Mouse (Mus musculus) hindbrain, embryonic 14.5 days (tissue): ENCODE data around the gene Arhgap33. TPM values are rescaled to one million over a fixed set of nuclear protein-coding genes. Genes with fewer than 3 reads are reported as not detected.
A peak's percentile ranks its signal among the peaks of the same experiment; 100 is the strongest.
"Not testable (repeated sequence)": the region's sequence is repeated elsewhere in the genome, so short reads cannot be mapped to it uniquely, and the experiment has no call there.

Experiments
- ATAC-seq: fragments of 200-750 bp; cut with Nextera tagmentation; 2 replicates; pipeline ENCODE4 v1.8.0; 2017; ENCODE audit warnings: moderate number of reproducible peaks, mild to moderate bottlenecking, moderate TSS enrichment, moderate library complexity; ENCODE audit not compliant: low FRiP score
- DNase-seq: peaks from one replicate; pipeline ENCODE4 v3.0.0-alpha.2; 2015; ENCODE audit warnings: low spot score
- H3K27ac ChIP-seq: fragments of 300-500 bp; sonication (generic); 2 replicates; pipeline ENCODE4 v1.5.1; 2014; ENCODE audit warnings: mild to moderate bottlenecking, moderate library complexity
- H3K27me3 ChIP-seq: fragments of 300-500 bp; sonication (generic); 2 replicates; pipeline ENCODE4 v1.6.1; 2014; ENCODE audit warnings: mild to moderate bottlenecking, low read length, mixed read lengths; ENCODE audit not compliant: control insufficient read depth, insufficient read depth
- H3K36me3 ChIP-seq: fragments of 300-500 bp; sonication (generic); replicated peaks from 2 replicates; pipeline ENCODE4 v1.6.1; 2014; ENCODE audit not compliant: control insufficient read depth, insufficient read depth
- H3K4me1 ChIP-seq: fragments of 300-500 bp; sonication (generic); replicated peaks from 2 replicates; pipeline ENCODE4 v1.6.1; 2014; ENCODE audit warnings: antibody characterized with exemption, low read length, mixed read lengths; ENCODE audit not compliant: control insufficient read depth, insufficient read depth
- H3K4me2 ChIP-seq: fragments of 300-500 bp; sonication (generic); replicated peaks from 2 replicates; pipeline ENCODE4 v1.6.1; 2014; ENCODE audit warnings: mild to moderate bottlenecking, moderate library complexity
- H3K4me3 ChIP-seq: fragments of 300-500 bp; sonication (generic); replicated peaks from 2 replicates; pipeline ENCODE4 v1.5.1; 2014; ENCODE audit warnings: mild to moderate bottlenecking, low read length
- H3K9ac ChIP-seq: fragments of 300-500 bp; sonication (generic); 2 replicates; pipeline ENCODE4 v1.6.1; 2014
- H3K9me3 ChIP-seq: fragments of 300-500 bp; sonication (generic); 2 replicates; pipeline ENCODE4 v1.6.1; 2016; ENCODE audit warnings: low read length; ENCODE audit not compliant: control insufficient read depth
- WGBS: fragments of 180-500 bp; shearing (Covaris S2); extraction: QIAGEN DNeasy Blood & Tissue Kit; methylation state at CpG from one replicate; pipeline ENCODE4 v1.1.7; 2014; 5-methylcytosine and 5-hydroxymethylcytosine counted together
- polyA plus RNA-seq: library from polyadenylated mRNA; unstranded; fragments of >200 nt; fragmentation: Nextera tagmentation; extraction: Ambion mirVana; gene quantifications from 2 replicates; pipeline ENCODE4 v1.2.1, GENCODE M21; 2014

Arhgap33 gene
- polyA plus RNA-seq, 1 experiment from 2014 or later: 112 TPM

GRCm38 (mm10) chr7:30520396-30520795 is 14.5 kb downstream of the Arhgap33 start:
- DNase-seq (no peak), ATAC-seq (peak; percentile 14; the same call in 1 of the 2 replicates)
- Histone ChIP-seq H3K4me3 (no peak overlapping the region), H3K4me1 (no peaks in the 10 kb centered on the region; the same call in 1 of the 2 replicates), H3K4me2 (no peak overlapping the region), H3K9ac (no peak overlapping the region), H3K9me3 (no peaks in the 10 kb centered on the region), H3K27me3 (no peaks in the 10 kb centered on the region), H3K27ac (no peak overlapping the region), H3K36me3 (peaks cover 36% of the 10 kb centered on the region)
- WGBS: 58% methylated on average over 4 of the region's 4 CpGs

- H3K4me1 ChIP-seq: no peaks in the 10 kb centered on the region; the same call in 1 of the 2 replicates
- peaks cover 15% of the 10 kb centered on the region for H3K36me3 ChIP-seq
- H3K27me3 ChIP-seq: no peaks in the 10 kb centered on the region
- H3K27ac ChIP-seq: no peak overlapping the region
- no peaks in the 10 kb centered on the region for H3K9me3 ChIP-seq
- ATAC-seq: no peak
- H3K4me2 ChIP-seq: no peak overlapping the region
- WGBS: 41% methylated on average over 8 of the region's 8 CpGs
- no peak overlapping the region for H3K4me3 ChIP-seq
- H3K9ac ChIP-seq: no peak overlapping the region
- no peak for DNase-seq
Observed at GRCm38 (mm10) chr7:30518325-30518724, 16.5 kb downstream of the Arhgap33 start.

- no peak for DNase-seq
- H3K27me3 ChIP-seq: no peaks in the 10 kb centered on the region
- WGBS: 64% methylated on average over 24 of the region's 24 CpGs
Observed at GRCm38 (mm10) chr7:30515003-30515760, 19.7 kb downstream of the Arhgap33 start.

GRCm38 (mm10) chr7:30508061-30508460 is 26.8 kb downstream of the Arhgap33 start:
- Histone ChIP-seq H3K27ac (no peak overlapping the region), H3K9ac (no peak overlapping the region), H3K4me2 (no peak overlapping the region), H3K9me3 (no peaks in the 10 kb centered on the region), H3K27me3 (no peaks in the 10 kb centered on the region), H3K4me1 (no peaks in the 10 kb centered on the region), H3K4me3 (no peak overlapping the region), H3K36me3 (no peaks in the 10 kb centered on the region)
- WGBS: 76% methylated on average over 4 of the region's 4 CpGs
- no peak for DNase-seq
- no peak for ATAC-seq

More at GRCm38 (mm10) chr7:30515003-30515760, 19.7 kb downstream of the Arhgap33 start:
- no peak for ATAC-seq
- Histone ChIP-seq H3K36me3 (no peaks in the 10 kb centered on the region), H3K27ac (no peak overlapping the region), H3K9ac (no peak overlapping the region), H3K4me3 (no peak overlapping the region), H3K4me2 (no peak overlapping the region), H3K4me1 (no peaks in the 10 kb centered on the region), H3K9me3 (no peaks in the 10 kb centered on the region)

- H3K9ac ChIP-seq, H3K4me1 ChIP-seq, H3K4me3 ChIP-seq, H3K27ac ChIP-seq, H3K36me3 ChIP-seq, H3K9me3 ChIP-seq, ATAC-seq, H3K4me2 ChIP-seq, DNase-seq, H3K27me3 ChIP-seq: not testable (repeated sequence)
- 72% methylated on average over 5 of the region's 5 CpGs for WGBS
Observed at GRCm38 (mm10) chr7:30501159-30501558, 33.7 kb downstream of the Arhgap33 start.

- H3K9ac ChIP-seq, H3K27me3 ChIP-seq, H3K36me3 ChIP-seq, H3K4me1 ChIP-seq, DNase-seq, H3K4me3 ChIP-seq, ATAC-seq, H3K9me3 ChIP-seq, H3K27ac ChIP-seq, H3K4me2 ChIP-seq: not testable (repeated sequence)
- 62% methylated on average over 4 of the region's 5 CpGs for WGBS
Observed at GRCm38 (mm10) chr7:30495506-30496042, 39.3 kb downstream of the Arhgap33 start.

GRCm38 (mm10) chr7:30493401-30493931 is 41.4 kb downstream of the Arhgap33 start, which contains the start of gene Prodh2:
Gene Prodh2, plus strand, starts transcription at chr7:30493622.
- Histone ChIP-seq H3K27ac (no peak within 1 kb of the TSS), H3K4me2 (no peak within 1 kb of the TSS), H3K27me3 (peaks cover 4% of the 10 kb centered on the region; the same call in 1 of the 2 replicates), H3K4me1 (no peaks in the 10 kb centered on the region), H3K9ac (no peak within 1 kb of the TSS), H3K4me3 (no peak within 1 kb of the TSS), H3K9me3 (no peaks in the 10 kb centered on the region), H3K36me3 (no peaks in the 10 kb centered on the region)
- ATAC-seq (no peak), DNase-seq (no peak)
- 47% methylated on average over 11 of the region's 11 CpGs for WGBS

- ATAC-seq (no peak), DNase-seq (peak; percentile 82)
- peaks cover 4% of the 10 kb centered on the region; the same call in 1 of the 2 replicates for H3K27me3 ChIP-seq
- no peak overlapping the region for H3K27ac ChIP-seq
- H3K4me2 ChIP-seq: no peak overlapping the region
- H3K4me3 ChIP-seq: no peak overlapping the region
- no peak overlapping the region for H3K9ac ChIP-seq
- 20% methylated on average over 4 of the region's 4 CpGs for WGBS
- no peaks in the 10 kb centered on the region for H3K36me3 ChIP-seq
- H3K9me3 ChIP-seq: no peaks in the 10 kb centered on the region
- no peaks in the 10 kb centered on the region for H3K4me1 ChIP-seq
Observed at GRCm38 (mm10) chr7:30492765-30493164, 42.1 kb downstream of the Arhgap33 start.

GRCm38 (mm10) chr7:30490957-30491307 is 43.9 kb downstream of the Arhgap33 start:
- H3K9ac ChIP-seq: no peak overlapping the region
- DNase-seq (no peak), ATAC-seq (no peak; the same call in 1 of the 2 replicates)
- no peaks in the 10 kb centered on the region for H3K9me3 ChIP-seq
- WGBS: 25% methylated on average over 6 of the region's 6 CpGs
- peaks cover 4% of the 10 kb centered on the region; the same call in 1 of the 2 replicates for H3K27me3 ChIP-seq
- no peaks in the 10 kb centered on the region for H3K36me3 ChIP-seq
- no peaks in the 10 kb centered on the region for H3K4me1 ChIP-seq
- no peak overlapping the region for H3K27ac ChIP-seq
- H3K4me3 ChIP-seq: no peak overlapping the region
- H3K4me2 ChIP-seq: no peak overlapping the region
